Mouse (Mus musculus): ENCODE data around the gene March1.

DNA sequence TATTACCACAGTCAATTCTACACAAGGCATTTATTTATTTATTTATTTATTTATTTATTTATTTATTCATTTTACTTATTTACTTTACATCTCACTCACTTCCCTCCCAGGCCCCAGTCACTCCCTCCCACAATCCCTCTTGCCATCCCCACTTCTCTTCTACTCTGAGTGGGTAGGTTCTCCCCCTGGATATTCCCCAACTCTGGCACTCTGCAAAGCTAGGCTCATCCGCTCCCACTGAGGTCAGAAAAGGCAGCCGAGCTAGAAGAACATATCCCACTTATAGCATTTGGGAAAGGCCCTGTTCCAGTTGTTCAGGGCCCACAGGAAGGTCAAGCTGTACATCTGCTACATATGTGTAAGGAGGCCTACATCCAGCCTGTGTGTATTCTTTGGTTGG is 48.1 kb downstream of the March1 start:
- TF ChIP-seq CTCF (IDR thresholded peaks at IDR 0.05; ENCODE audit: borderline replicate concordance, extremely low read depth, insufficient read depth, insufficient read length) = no peak
- TF ChIP-seq POLR2A (IDR thresholded peaks at IDR 0.05; ENCODE audit: borderline replicate concordance, extremely low read depth, insufficient read depth, insufficient read length, poor library complexity, severe bottlenecking) = no peak
